Mouse (Mus musculus): Measurements from ENCODE around the gene Tex52. TPM values are rescaled to one million over a fixed set of nuclear protein-coding genes. Genes with fewer than 3 reads are reported as not detected.

The Tex52 gene
- polyA plus RNA-seq, 2 experiments: 0.07 TPM; not detected in 1

DNA sequence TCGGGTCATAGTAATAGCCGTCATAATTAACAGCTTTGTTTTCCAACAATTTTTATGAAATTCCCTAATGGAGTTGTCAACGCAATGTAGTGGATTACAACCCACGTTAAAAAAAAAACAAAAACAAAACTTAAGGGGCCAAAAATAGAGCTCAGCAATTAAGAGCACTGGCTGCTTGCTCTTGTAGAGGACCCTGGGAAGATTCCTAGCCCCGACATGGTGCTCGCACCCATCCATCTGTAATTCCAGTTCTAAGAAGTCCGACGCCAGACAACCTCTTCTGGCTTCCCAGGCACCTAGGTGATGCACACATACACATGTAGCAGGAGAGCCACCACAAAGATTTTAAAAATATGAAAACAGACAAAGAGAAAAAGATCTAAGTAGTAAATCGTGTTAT, 49.8 kb downstream of the Tex52 start:
- peaks cover 6% of the 10 kb centered on the region for H3K36me3 ChIP-seq (replicated peaks; ENCODE audit: control insufficient read depth, insufficient read depth, low read depth)
- H3K4me1 ChIP-seq (replicated peaks; ENCODE audit: control insufficient read depth in 2 of 2, insufficient read depth in 2 of 2, low read length in 1 of 2): peaks cover 0 to 17% of the 10 kb centered on the region in 2 experiments; a peak in 3 of 4 replicates
- no peaks in the 10 kb centered on the region for H3K27me3 ChIP-seq (ENCODE audit: control insufficient read depth, insufficient read depth, low read length)
- no peak overlapping the region; the same call in 1 of the 2 replicates for H3K27ac ChIP-seq
- H3K4me3 ChIP-seq (ENCODE audit: insufficient read depth in 1 of 2, low read depth in 2 of 2, low read length in 2 of 2): peak overlapping the region; percentile 64 to 92
- peak overlapping the region; percentile 65 for H3K9ac ChIP-seq (replicated peaks)
- peak overlapping the region; percentile 80 for H3K4me2 ChIP-seq (ENCODE audit: low read depth)
- WGBS (ENCODE audit: insufficient replicate concordance): 15% methylated on average over 9 of the region's 9 CpGs
- no peak for ATAC-seq (ENCODE audit: insufficient read depth)
- DNase-seq (ENCODE audit: low read depth in 3 of 3, low spot score in 3 of 3): no peak
- 0 out of 2 replicates have a peak, but pooled peaks have one; percentile 3 for TF ChIP-seq EP300 (IDR thresholded peaks at IDR 0.05; ENCODE audit: low read depth)
- TF ChIP-seq CTCF (IDR thresholded peaks at IDR 0.05; ENCODE audit: low read depth): no peak
- no peaks in the 10 kb centered on the region for H3K9me3 ChIP-seq (ENCODE audit: control insufficient read depth, low read length)

DNA sequence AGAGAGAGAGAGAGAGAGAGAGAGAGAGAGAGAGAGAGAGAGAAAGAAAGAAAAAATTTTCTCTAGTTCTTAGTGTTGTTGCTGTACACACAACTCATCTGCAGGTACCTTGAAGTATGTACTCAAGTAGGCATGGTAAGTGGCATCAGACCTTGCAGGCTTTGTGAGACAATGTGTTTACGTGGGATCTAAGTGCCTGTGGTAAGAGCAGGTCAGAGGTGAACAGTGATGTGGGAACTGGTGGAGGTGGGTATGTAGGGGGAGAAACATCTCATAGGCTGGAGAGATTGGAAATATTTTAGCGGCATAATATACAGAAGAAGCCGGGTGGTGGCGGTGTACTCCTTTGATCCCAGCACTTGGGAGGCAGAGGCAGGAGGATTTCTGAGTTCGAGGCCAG, 52.3 kb downstream of the Tex52 start:
- Histone ChIP-seq H3K9me3 (ENCODE audit: control insufficient read depth, low read length) (no peaks in the 10 kb centered on the region), H3K9ac (replicated peaks) (no peak overlapping the region), H3K27ac (no peak overlapping the region), H3K36me3 (replicated peaks; ENCODE audit: control insufficient read depth, insufficient read depth, low read depth) (peaks cover 28% of the 10 kb centered on the region), H3K4me1 (replicated peaks; ENCODE audit: control insufficient read depth in 2 of 2, insufficient read depth in 2 of 2, low read length in 1 of 2) (peaks cover 0 to 16% of the 10 kb centered on the region in 2 experiments; a peak in 3 of 4 replicates), H3K4me2 (ENCODE audit: low read depth) (no peak overlapping the region), H3K4me3 (ENCODE audit: insufficient read depth in 1 of 2, low read depth in 2 of 2, low read length in 2 of 2) (no peak overlapping the region), H3K27me3 (ENCODE audit: control insufficient read depth, insufficient read depth, low read length) (no peaks in the 10 kb centered on the region)
- ATAC-seq (ENCODE audit: insufficient read depth): no peak
- 80% methylated on average over 5 of the region's 5 CpGs for WGBS (ENCODE audit: insufficient replicate concordance)
- DNase-seq (ENCODE audit: low read depth in 3 of 3, low spot score in 3 of 3): no peak
- no peak for TF ChIP-seq CTCF (IDR thresholded peaks at IDR 0.05; ENCODE audit: low read depth)
- TF ChIP-seq EP300 (IDR thresholded peaks at IDR 0.05; ENCODE audit: low read depth): no peak

GRCm38 (mm10) chr6:128429300-128429699, 54.0 kb downstream of the Tex52 start:
- Histone ChIP-seq H3K27ac (no peak overlapping the region), H3K9ac (replicated peaks) (no peak overlapping the region), H3K9me3 (ENCODE audit: control insufficient read depth, low read length) (no peaks in the 10 kb centered on the region), H3K27me3 (ENCODE audit: control insufficient read depth, insufficient read depth, low read length) (no peaks in the 10 kb centered on the region), H3K4me3 (ENCODE audit: insufficient read depth in 1 of 2, low read depth in 2 of 2, low read length in 2 of 2) (no peak overlapping the region), H3K36me3 (replicated peaks; ENCODE audit: control insufficient read depth, insufficient read depth, low read depth) (peaks cover 45% of the 10 kb centered on the region), H3K4me1 (replicated peaks; ENCODE audit: control insufficient read depth in 2 of 2, insufficient read depth in 2 of 2, low read length in 1 of 2) (peaks cover 0 to 11% of the 10 kb centered on the region in 2 experiments; a peak in 2 of 4 replicates), H3K4me2 (ENCODE audit: low read depth) (no peak overlapping the region)
- TF ChIP-seq EP300 (IDR thresholded peaks at IDR 0.05; ENCODE audit: low read depth): no peak
- TF ChIP-seq CTCF (IDR thresholded peaks at IDR 0.05; ENCODE audit: low read depth): no peak
- no peak for ATAC-seq (ENCODE audit: insufficient read depth)
- DNase-seq (ENCODE audit: low read depth in 3 of 3, low spot score in 3 of 3): no peak
- WGBS (ENCODE audit: insufficient replicate concordance): 64% methylated on average over 2 of the region's 2 CpGs

DNA sequence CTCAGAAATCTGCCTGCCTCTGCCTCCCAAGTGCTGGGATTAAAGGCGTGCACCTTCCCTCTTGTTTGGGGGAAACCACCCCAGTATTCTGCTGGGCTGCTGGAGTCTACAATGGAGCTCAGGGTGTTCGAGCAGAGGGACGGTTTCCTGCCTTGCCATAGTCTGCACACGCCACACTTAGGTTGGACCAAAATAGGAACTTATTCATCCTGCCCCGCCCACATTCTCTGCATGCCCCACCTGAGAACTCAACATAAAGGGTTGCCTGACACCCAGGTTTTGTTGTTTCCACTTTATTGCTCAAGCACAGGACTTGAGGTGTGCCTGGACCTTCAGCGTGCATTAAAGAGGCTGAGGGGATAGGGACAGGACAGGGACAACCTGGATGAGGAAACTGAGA, 54.6 kb downstream of the Tex52 start:
- no peak for TF ChIP-seq CTCF (IDR thresholded peaks at IDR 0.05; ENCODE audit: low read depth)
- no peak for TF ChIP-seq EP300 (IDR thresholded peaks at IDR 0.05; ENCODE audit: low read depth)
- peaks cover 49% of the 10 kb centered on the region for H3K36me3 ChIP-seq (replicated peaks; ENCODE audit: control insufficient read depth, insufficient read depth, low read depth)
- 65% methylated on average over 6 of the region's 6 CpGs for WGBS (ENCODE audit: insufficient replicate concordance)
- H3K4me1 ChIP-seq (replicated peaks; ENCODE audit: control insufficient read depth in 2 of 2, insufficient read depth in 2 of 2, low read length in 1 of 2): peaks cover 0 to 11% of the 10 kb centered on the region in 2 experiments; a peak in 2 of 4 replicates
- H3K27ac ChIP-seq: no peak overlapping the region
- H3K4me3 ChIP-seq (ENCODE audit: insufficient read depth in 1 of 2, low read depth in 2 of 2, low read length in 2 of 2): no peak overlapping the region
- no peak for ATAC-seq (ENCODE audit: insufficient read depth)
- H3K9me3 ChIP-seq (ENCODE audit: control insufficient read depth, low read length): no peaks in the 10 kb centered on the region
- no peaks in the 10 kb centered on the region for H3K27me3 ChIP-seq (ENCODE audit: control insufficient read depth, insufficient read depth, low read length)
- H3K9ac ChIP-seq (replicated peaks): no peak overlapping the region
- no peak overlapping the region for H3K4me2 ChIP-seq (ENCODE audit: low read depth)
- no peak for DNase-seq (ENCODE audit: low read depth in 3 of 3, low spot score in 3 of 3)

GRCm38 (mm10) chr6:128432356-128432915, 57.2 kb downstream of the Tex52 start:
- no peaks in the 10 kb centered on the region for H3K9me3 ChIP-seq (ENCODE audit: control insufficient read depth, low read length)
- H3K27me3 ChIP-seq (ENCODE audit: control insufficient read depth, insufficient read depth, low read length): no peaks in the 10 kb centered on the region
- H3K36me3 ChIP-seq (replicated peaks; ENCODE audit: control insufficient read depth, insufficient read depth, low read depth): peaks cover 58% of the 10 kb centered on the region
- H3K4me1 ChIP-seq (replicated peaks; ENCODE audit: control insufficient read depth in 2 of 2, insufficient read depth in 2 of 2, low read length in 1 of 2): peaks cover 10 to 13% of the 10 kb centered on the region in 2 experiments; a peak in 3 of 4 replicates
- TF ChIP-seq EP300 (IDR thresholded peaks at IDR 0.05; ENCODE audit: low read depth) (no peak), CTCF (IDR thresholded peaks at IDR 0.05; ENCODE audit: low read depth) (no peak)
- no peak overlapping the region for H3K4me2 ChIP-seq (ENCODE audit: low read depth)
- H3K4me3 ChIP-seq (ENCODE audit: insufficient read depth in 1 of 2, low read depth in 2 of 2, low read length in 2 of 2): no peak overlapping the region
- H3K27ac ChIP-seq: no peak overlapping the region
- no peak for DNase-seq (ENCODE audit: low read depth in 3 of 3, low spot score in 3 of 3)
- ATAC-seq (ENCODE audit: insufficient read depth): no peak
- no peak overlapping the region for H3K9ac ChIP-seq (replicated peaks)
- 85% methylated on average over 13 of the region's 13 CpGs for WGBS (ENCODE audit: insufficient replicate concordance)

Measured in liver, embryonic 14.5 days (tissue).